Mouse (Mus musculus): Measurements from ENCODE around the gene Vav2. TPM values are rescaled to one million over a fixed set of nuclear protein-coding genes. Genes with fewer than 3 reads are reported as not detected.

The Vav2 gene
- polyA plus RNA-seq, 1 experiment = 18.8 TPM

DNA sequence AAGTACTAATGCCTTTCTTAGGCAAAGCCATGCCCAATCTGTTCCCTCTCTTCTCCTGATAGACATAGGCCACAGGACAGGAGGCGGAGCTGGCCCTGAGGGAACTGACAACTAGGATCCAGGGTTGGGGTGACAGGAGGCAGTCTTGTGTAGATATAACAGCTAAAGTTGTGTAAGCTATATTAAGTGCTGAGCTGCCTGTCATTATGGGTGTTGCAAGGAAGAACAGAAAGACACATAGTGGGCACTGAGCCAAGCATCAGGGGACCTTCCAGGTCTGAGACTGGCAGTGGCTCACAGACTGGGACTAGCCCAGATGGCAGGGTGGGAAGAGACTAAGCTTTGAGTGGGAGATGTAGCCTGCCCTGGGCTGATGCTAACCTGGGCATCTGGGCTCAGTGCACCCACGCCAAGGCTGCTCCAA lies 208.7 kb downstream of the Vav2 start:
- TF ChIP-seq CTCF (IDR thresholded peaks at IDR 0.05; ENCODE audit: control insufficient read depth, insufficient read depth, low read length) (no peak), POLR2A (IDR thresholded peaks at IDR 0.05; ENCODE audit: borderline replicate concordance, control insufficient read depth, low read depth, low read length) (no peak)
- WGBS = 68% methylated on average over 2 of the region's 2 CpGs
- Histone ChIP-seq H3K27ac (ENCODE audit: control insufficient read depth, insufficient read depth, low read depth, low read length, poor library complexity) (no peak overlapping the region), H3K4me1 (ENCODE audit: control insufficient read depth, insufficient read depth, low read length) (no peaks in the 10 kb centered on the region), H3K4me3 (replicated peaks; ENCODE audit: control insufficient read depth, low read depth, low read length) (no peak overlapping the region)

GRCm38 (mm10) chr2:27215537-27215936 lies 211.3 kb downstream of the Vav2 start:
- Histone ChIP-seq H3K4me3 (replicated peaks; ENCODE audit: control insufficient read depth, low read depth, low read length) (no peak overlapping the region), H3K4me1 (ENCODE audit: control insufficient read depth, insufficient read depth, low read length) (peaks cover 2% of the 10 kb centered on the region), H3K27ac (ENCODE audit: control insufficient read depth, insufficient read depth, low read depth, low read length, poor library complexity) (no peak overlapping the region)
- 75% methylated on average over 2 of the region's 2 CpGs for WGBS
- TF ChIP-seq POLR2A (IDR thresholded peaks at IDR 0.05; ENCODE audit: borderline replicate concordance, control insufficient read depth, low read depth, low read length) (no peak), CTCF (IDR thresholded peaks at IDR 0.05; ENCODE audit: control insufficient read depth, insufficient read depth, low read length) (no peak)

Other genes starting within 250 kb of the Vav2 start
- 4.1 and 13.5 TPM in 2 replicates for gene Sardh, start 178.7 kb downstream of the Vav2 start, polyA plus RNA-seq (2011; ENCODE audit: insufficient read depth, insufficient read length, low replicate concordance, missing spikeins)
- gene Brd3os, start 15.3 kb upstream of the Vav2 start, polyA plus RNA-seq (2011; ENCODE audit: insufficient read depth, insufficient read length, low replicate concordance, missing spikeins) = 0.68 and 1.3 TPM in 2 replicates
- 19.3 and 33.0 TPM in 2 replicates for gene Brd3, start 80.6 kb upstream of the Vav2 start, polyA plus RNA-seq (2011; ENCODE audit: insufficient read depth, insufficient read length, low replicate concordance, missing spikeins)
- gene Wdr5, start 88.1 kb upstream of the Vav2 start, polyA plus RNA-seq (2011; ENCODE audit: insufficient read depth, insufficient read length, low replicate concordance, missing spikeins) = 30.2 and 41.6 TPM in 2 replicates
- 4.9 and 7.3 TPM in 2 replicates for gene Rxra, start 249.4 kb upstream of the Vav2 start, polyA plus RNA-seq (2011; ENCODE audit: insufficient read depth, insufficient read length, low replicate concordance, missing spikeins)

Data from bone marrow, adult 2 months (tissue).